Mouse (Mus musculus) heart, embryonic 11.5 days (tissue): Measurements from ENCODE around the gene Cacng7. TPM values are rescaled to one million over a fixed set of nuclear protein-coding genes. Genes with fewer than 3 reads are reported as not detected.

Experiments used
- ATAC-seq: fragments of 200-750 bp; cut with Nextera tagmentation; replicated peaks from 2 replicates; pipeline ENCODE4 v1.8.0; 2017; ENCODE audit warnings: moderate library complexity; ENCODE audit not compliant: insufficient number of reproducible peaks, low FRiP score, low TSS enrichment
- H3K27ac ChIP-seq: fragments of 300-500 bp; sonication (generic); 2 replicates; pipeline ENCODE4 v1.5.1; 2014; ENCODE audit warnings: mild to moderate bottlenecking, low read depth, low read length
- H3K27me3 ChIP-seq: fragments of 300-500 bp; sonication (generic); 2 replicates; pipeline ENCODE4 v1.6.1; 2014; ENCODE audit warnings: mild to moderate bottlenecking, low read length, mixed read lengths; ENCODE audit not compliant: control insufficient read depth, insufficient read depth
- H3K36me3 ChIP-seq: fragments of 300-500 bp; sonication (generic); 2 replicates; pipeline ENCODE4 v1.6.1; 2014; ENCODE audit warnings: mild to moderate bottlenecking, low read length, moderate library complexity, mixed read lengths; ENCODE audit not compliant: control insufficient read depth, insufficient read depth
- H3K4me1 ChIP-seq: fragments of 300-500 bp; sonication (generic); 2 replicates; pipeline ENCODE4 v1.6.1; 2014; ENCODE audit warnings: low read length; ENCODE audit not compliant: control insufficient read depth, insufficient read depth
- H3K4me2 ChIP-seq: fragments of 300-500 bp; sonication (generic); 2 replicates; pipeline ENCODE4 v1.6.1; 2014; ENCODE audit warnings: mild to moderate bottlenecking, moderate library complexity
- H3K4me3 ChIP-seq: fragments of 300-500 bp; sonication (generic); 2 replicates; pipeline ENCODE4 v1.5.1; 2014; ENCODE audit warnings: low read depth, low read length
- H3K9ac ChIP-seq: fragments of 300-500 bp; sonication (generic); 2 replicates; pipeline ENCODE4 v1.6.1; 2014; ENCODE audit warnings: mild to moderate bottlenecking, low read depth, low read length, moderate library complexity
- H3K9me3 ChIP-seq: fragments of 300-500 bp; sonication (generic); replicated peaks from 2 replicates; pipeline ENCODE4 v1.6.1; 2016; ENCODE audit warnings: low read length; ENCODE audit not compliant: control insufficient read depth
- WGBS: fragments of 180-500 bp; shearing (Covaris S2); extraction: QIAGEN DNeasy Blood & Tissue Kit; methylation state at CpG from one replicate; pipeline ENCODE4 v1.1.7; 2014; ENCODE audit not compliant: insufficient replicate concordance; 5-methylcytosine and 5-hydroxymethylcytosine counted together
- polyA plus RNA-seq: library from polyadenylated mRNA; unstranded; fragments of >200 nt; fragmentation: Nextera tagmentation; extraction: Ambion mirVana; gene quantifications from 2 replicates; pipeline ENCODE4 v1.2.1, GENCODE M21; 2014

Gene Cacng7
- polyA plus RNA-seq, 1 experiment from 2014 or later: 0.24 TPM

DNA sequence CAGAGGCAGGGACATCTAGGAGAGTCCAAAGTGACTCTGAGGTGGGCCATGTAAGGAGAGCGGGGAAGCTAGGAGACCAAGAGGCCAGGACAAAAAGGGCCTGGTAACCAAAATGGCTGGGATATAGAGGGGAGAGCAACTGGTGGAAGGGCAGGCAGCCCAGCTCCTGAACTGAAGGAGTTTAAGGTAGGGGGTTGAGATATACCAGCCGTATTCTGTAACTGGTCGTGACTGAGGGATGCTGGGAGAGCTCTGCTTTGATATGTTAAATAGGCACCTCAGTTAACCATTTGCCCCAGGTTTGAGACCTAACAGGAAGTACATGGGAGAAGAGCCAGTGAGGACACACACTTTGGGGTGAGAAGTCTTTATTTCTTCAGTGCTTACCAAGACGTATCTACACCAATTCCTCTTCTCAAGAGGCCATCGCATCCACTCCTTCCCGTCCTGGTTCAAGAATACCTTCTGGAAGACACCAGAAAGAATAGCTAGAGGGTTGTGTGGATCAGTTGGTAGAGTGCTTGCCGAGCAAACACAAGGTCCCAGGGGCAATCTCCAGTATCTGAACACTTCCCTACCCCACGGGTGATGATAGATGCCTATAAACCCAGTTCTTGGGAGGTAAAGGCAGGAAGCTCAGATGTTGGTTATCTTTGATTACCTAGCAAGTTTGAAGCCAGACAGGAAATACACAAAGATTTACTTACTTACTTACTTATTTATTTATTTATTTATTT is 31.7 kb upstream of the Cacng7 start:
- peaks cover 34% of the 10 kb centered on the region for H3K27me3 ChIP-seq
- H3K9ac ChIP-seq: no peak overlapping the region
- H3K4me2 ChIP-seq: no peak overlapping the region
- peaks cover 27% of the 10 kb centered on the region for H3K4me1 ChIP-seq
- no peaks in the 10 kb centered on the region for H3K9me3 ChIP-seq
- H3K4me3 ChIP-seq: no peak overlapping the region
- ATAC-seq: no peak
- WGBS: 40% methylated on average over 8 of the region's 8 CpGs
- peaks cover 12% of the 10 kb centered on the region; the same call in 1 of the 2 replicates for H3K36me3 ChIP-seq
- H3K27ac ChIP-seq: no peak overlapping the region

DNA sequence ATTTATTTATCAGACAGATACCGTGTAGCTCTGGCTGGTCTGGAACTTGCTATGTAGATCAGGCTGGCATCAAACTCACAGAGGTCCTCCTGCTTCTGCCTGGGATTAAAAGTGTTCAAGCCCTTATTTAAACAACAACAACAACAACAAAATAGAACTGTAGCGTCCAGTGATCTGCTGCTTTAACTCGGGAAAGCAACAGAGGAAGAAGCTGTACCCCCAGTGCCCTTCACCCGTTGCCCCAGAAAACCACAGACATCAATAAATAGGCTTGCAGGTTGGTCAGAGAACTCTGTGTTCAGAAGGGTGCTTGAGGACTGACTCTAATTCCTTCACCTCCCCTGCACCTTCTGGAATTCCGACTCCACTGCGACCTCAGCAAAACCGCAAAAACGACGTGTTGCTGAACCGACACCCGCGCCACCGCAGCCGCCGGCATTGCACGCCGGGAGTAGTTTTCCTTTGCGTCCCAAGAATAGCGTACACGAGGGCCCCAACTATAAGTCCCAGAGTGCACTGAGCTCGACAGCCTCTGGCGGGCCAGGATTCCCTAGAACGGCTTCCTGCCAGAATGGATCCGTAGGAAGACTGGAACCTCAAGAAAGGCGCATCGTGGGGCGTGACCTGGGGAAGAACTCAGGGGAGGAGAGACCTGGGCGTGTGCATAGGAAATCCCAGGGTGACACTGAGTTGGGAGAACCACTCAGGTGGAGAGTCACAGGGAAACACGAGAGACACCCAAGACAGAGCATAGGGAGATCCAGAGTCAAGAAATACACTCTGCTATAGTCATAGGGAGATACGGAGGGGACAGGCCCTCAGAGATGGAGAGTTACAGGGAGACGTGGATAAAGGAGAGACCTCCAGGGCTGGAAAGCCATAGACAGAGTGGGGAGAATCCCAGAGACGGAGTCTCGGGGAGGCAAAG is 30.9 kb upstream of the Cacng7 start:
- no peaks in the 10 kb centered on the region for H3K9me3 ChIP-seq
- WGBS: 6% methylated on average over 33 of the region's 33 CpGs
- peak overlapping the region; percentile 87 for H3K4me2 ChIP-seq
- H3K36me3 ChIP-seq: peaks cover 12% of the 10 kb centered on the region; the same call in 1 of the 2 replicates
- H3K27ac ChIP-seq: peak overlapping the region; percentile 57; the same call in 1 of the 2 replicates
- H3K9ac ChIP-seq: peak overlapping the region; percentile 62
- no peak for ATAC-seq
- H3K4me1 ChIP-seq: peaks cover 24% of the 10 kb centered on the region
- peaks cover 37% of the 10 kb centered on the region for H3K27me3 ChIP-seq
- H3K4me3 ChIP-seq: peak overlapping the region; percentile 45

DNA sequence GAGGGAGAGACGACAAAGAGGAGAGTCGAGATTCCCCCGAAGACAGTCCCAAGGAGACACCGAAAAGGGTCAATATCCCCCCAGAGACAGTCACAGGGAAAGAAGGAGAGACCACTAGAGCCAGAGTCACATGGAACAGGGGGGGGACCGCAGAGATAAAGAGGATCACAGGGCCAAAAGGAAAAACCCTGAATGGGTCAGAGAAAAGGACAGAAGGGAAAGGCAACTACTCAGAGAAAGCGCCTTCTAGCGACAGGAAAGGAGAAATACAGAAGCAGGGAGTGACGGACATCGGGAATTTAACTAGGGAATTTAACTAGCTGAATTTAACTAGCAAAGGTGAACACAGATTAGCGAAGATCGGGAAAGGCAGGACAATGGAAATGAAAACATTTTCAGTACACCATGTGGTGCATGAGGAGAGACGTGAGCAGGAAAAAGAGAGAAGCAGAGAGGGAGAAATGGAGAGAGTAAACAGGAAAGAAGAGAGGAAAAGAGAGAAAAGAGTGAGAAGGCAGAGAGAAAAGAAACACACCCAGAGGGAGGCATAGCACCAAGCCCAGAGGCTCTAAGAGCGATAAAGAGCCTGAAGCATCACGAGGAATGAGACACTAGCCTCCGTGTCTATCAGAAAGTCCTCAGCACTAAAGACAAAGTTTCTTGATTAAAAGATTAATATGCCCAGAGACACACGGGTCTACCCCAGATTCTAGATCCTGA is 30.0 kb upstream of the Cacng7 start:
- H3K27me3 ChIP-seq: peaks cover 39% of the 10 kb centered on the region

DNA sequence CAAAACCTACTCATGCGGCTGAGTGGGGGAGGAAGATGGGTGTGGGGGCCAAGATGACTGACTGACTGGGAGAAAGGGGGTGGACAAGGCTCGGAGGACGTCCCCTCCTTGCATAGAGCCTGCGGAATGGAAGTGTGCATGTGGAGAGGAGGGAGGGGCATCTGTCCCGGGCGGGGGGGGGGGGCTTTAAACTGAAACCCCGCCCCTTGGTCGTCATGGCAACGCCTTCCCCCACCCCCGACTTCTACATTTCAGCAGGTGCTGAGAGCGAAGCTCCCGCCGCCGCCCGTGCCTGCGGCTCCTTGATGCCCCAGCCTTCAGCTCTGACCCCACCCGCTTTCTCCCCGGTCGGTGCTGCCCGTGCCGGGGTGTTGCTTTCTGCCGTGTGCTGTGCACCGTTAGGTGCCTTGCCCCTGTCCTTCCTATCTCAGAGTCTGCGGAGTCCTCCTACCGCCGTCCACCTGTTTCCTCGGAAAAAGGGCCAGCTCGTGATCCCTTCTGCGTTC is 29.4 kb upstream of the Cacng7 start:
- Histone ChIP-seq H3K27ac (no peak overlapping the region), H3K36me3 (0 out of 2 replicates have a peak, but pooled peaks cover 8% of the 10 kb centered on the region), H3K4me3 (peak overlapping the region; percentile 45), H3K27me3 (peaks cover 39% of the 10 kb centered on the region), H3K4me2 (peak overlapping the region; percentile 87), H3K4me1 (peaks cover 9% of the 10 kb centered on the region), H3K9ac (peak overlapping the region; percentile 54; the same call in 1 of the 2 replicates), H3K9me3 (no peaks in the 10 kb centered on the region)
- peak; percentile 29; the same call in 1 of the 2 replicates for ATAC-seq
- 1% methylated on average over 29 of the region's 29 CpGs for WGBS

More for the DNA sequence above, 30.0 kb upstream of the Cacng7 start:
- Histone ChIP-seq H3K4me1 (peaks cover 16% of the 10 kb centered on the region), H3K27ac (no peak overlapping the region), H3K9me3 (no peaks in the 10 kb centered on the region), H3K36me3 (0 out of 2 replicates have a peak, but pooled peaks cover 8% of the 10 kb centered on the region), H3K4me2 (peak overlapping the region; percentile 87), H3K4me3 (peak overlapping the region; percentile 45), H3K9ac (peak overlapping the region; percentile 62)
- ATAC-seq: no peak
- 2% methylated on average over 16 of the region's 16 CpGs for WGBS

DNA sequence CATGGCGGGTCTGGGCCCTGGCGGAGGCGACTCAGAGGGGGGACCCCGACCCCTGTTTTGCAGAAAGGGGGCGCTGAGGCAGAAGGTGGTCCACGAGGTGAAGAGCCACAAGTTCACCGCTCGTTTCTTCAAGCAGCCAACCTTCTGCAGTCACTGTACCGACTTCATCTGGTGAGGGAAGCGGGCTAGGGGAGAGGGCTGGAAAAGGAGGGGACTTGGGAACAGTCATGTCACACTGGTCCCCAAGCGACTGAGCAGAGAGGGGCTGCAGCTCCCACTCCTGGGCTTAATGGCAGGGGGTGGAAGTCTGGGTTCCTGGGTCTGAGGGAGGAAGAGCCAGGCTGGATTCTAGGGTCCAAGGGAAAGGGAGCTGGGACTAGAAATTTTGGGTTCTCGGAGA is 29.0 kb upstream of the Cacng7 start:
- 4% methylated on average over 12 of the region's 12 CpGs for WGBS
- peaks cover 5% of the 10 kb centered on the region for H3K4me1 ChIP-seq
- H3K27ac ChIP-seq: no peak overlapping the region
- H3K36me3 ChIP-seq: 0 out of 2 replicates have a peak, but pooled peaks cover 5% of the 10 kb centered on the region
- H3K4me2 ChIP-seq: peak overlapping the region; percentile 87
- H3K27me3 ChIP-seq: peaks cover 39% of the 10 kb centered on the region
- peak overlapping the region; percentile 54; the same call in 1 of the 2 replicates for H3K9ac ChIP-seq
- no peaks in the 10 kb centered on the region for H3K9me3 ChIP-seq
- peak overlapping the region; percentile 45 for H3K4me3 ChIP-seq
- no peak; the same call in 1 of the 2 replicates for ATAC-seq

DNA sequence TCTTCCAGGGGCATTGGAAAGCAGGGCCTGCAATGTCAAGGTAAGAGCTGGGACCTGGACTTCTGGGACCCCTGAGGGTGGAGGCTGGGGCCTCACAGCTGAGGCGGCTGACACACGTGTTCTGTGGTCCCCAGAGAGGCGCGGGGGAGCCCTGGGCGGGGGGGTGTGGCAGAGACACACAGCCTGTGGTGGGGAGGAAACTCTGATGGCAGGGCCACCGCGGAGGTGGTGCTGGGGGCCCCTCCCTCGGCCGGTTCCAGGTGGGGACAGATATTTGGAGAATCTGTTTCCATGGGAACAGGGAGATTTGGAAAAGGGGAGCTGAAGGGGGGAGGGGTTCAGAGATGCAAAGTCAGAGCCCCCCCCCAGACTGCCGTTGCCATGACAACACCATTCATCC is 28.5 kb upstream of the Cacng7 start:
- Histone ChIP-seq H3K9me3 (no peaks in the 10 kb centered on the region), H3K4me2 (peak overlapping the region; percentile 87; the same call in 1 of the 2 replicates), H3K4me1 (peaks cover 3% of the 10 kb centered on the region; the same call in 1 of the 2 replicates), H3K36me3 (0 out of 2 replicates have a peak, but pooled peaks cover 4% of the 10 kb centered on the region), H3K27me3 (peaks cover 39% of the 10 kb centered on the region), H3K27ac (no peak overlapping the region), H3K4me3 (no peak overlapping the region), H3K9ac (no peak overlapping the region)
- no peak for ATAC-seq
- WGBS: 6% methylated on average over 10 of the region's 10 CpGs

DNA sequence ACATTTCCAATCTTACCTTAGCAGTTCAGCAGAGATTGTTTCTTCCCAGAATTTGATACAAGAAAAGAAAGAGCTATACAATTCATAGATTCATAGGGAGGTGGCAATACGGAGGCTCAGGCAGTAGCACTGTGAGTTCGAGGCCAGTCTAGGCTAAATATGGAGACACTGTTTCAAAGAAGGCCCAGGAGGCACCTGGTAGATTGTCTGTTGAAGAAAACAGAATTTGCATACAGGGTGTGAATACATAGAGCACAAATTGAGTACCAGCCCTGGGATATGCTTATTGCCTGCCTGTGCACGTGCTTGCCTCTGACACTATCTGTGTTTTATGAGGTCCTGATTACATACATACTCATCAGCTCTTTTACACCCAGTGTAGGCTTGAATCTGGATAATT is 26.4 kb upstream of the Cacng7 start:
- ATAC-seq: no peak
- peaks cover 3% of the 10 kb centered on the region; the same call in 1 of the 2 replicates for H3K4me1 ChIP-seq
- WGBS: 67% methylated on average over 3 of the region's 3 CpGs
- H3K4me2 ChIP-seq: no peak overlapping the region
- H3K9ac ChIP-seq: no peak overlapping the region
- H3K27ac ChIP-seq: no peak overlapping the region
- no peaks in the 10 kb centered on the region for H3K36me3 ChIP-seq
- peaks cover 4% of the 10 kb centered on the region; the same call in 1 of the 2 replicates for H3K9me3 ChIP-seq
- no peak overlapping the region for H3K4me3 ChIP-seq
- H3K27me3 ChIP-seq: peaks cover 39% of the 10 kb centered on the region
